Mouse (Mus musculus): ENCODE data around the gene Dazap2. TPM values are rescaled to one million over a fixed set of nuclear protein-coding genes. Genes with fewer than 3 reads are reported as not detected.

Gene Dazap2
- polyA plus RNA-seq, 1 experiment from 2014 or later: 301 TPM

Small RNA genes within 50 kb of the gene (microRNA-seq; reads per million reads assigned to microRNA genes)
- gene Mir6961: not detected

Other genes with a start within 250 kb of the Dazap2 start
- gene Gm5475, start 193.2 kb upstream of the Dazap2 start, polyA plus RNA-seq (2015; fragmentation: Nextera tagmentation; extraction: Ambion mirVana): 0.11 and 0.18 TPM in 2 replicates
- 40.7 and 47.2 TPM in 2 replicates for gene Slc11a2, start 190.3 kb upstream of the Dazap2 start, polyA plus RNA-seq (2015; fragmentation: Nextera tagmentation; extraction: Ambion mirVana)
- gene Letmd1, start 146.3 kb upstream of the Dazap2 start, polyA plus RNA-seq (2015; fragmentation: Nextera tagmentation; extraction: Ambion mirVana): 31.3 and 33.7 TPM in 2 replicates
- 5.8 and 5.9 TPM in 2 replicates for gene Csrnp2, start 119.9 kb upstream of the Dazap2 start, polyA plus RNA-seq (2015; fragmentation: Nextera tagmentation; extraction: Ambion mirVana)
- 13.5 and 13.8 TPM in 2 replicates for gene Tfcp2, start 63.3 kb upstream of the Dazap2 start, polyA plus RNA-seq (2015; fragmentation: Nextera tagmentation; extraction: Ambion mirVana)
- 3.1 and 3.2 TPM in 2 replicates for gene Pou6f1, start 15.4 kb upstream of the Dazap2 start, polyA plus RNA-seq (2015; fragmentation: Nextera tagmentation; extraction: Ambion mirVana)
- gene Smagp, start 21.6 kb downstream of the Dazap2 start, polyA plus RNA-seq (2015; fragmentation: Nextera tagmentation; extraction: Ambion mirVana): 47.9 and 51.3 TPM in 2 replicates
- gene Bin2, start 54.2 kb downstream of the Dazap2 start, polyA plus RNA-seq (2015; fragmentation: Nextera tagmentation; extraction: Ambion mirVana): 8.0 and 9.2 TPM in 2 replicates
- gene Cela1, start 72.6 kb downstream of the Dazap2 start, polyA plus RNA-seq (2015; fragmentation: Nextera tagmentation; extraction: Ambion mirVana): 180 and 240 TPM in 2 replicates
- gene Galnt6, start 114.0 kb downstream of the Dazap2 start, polyA plus RNA-seq (2015; fragmentation: Nextera tagmentation; extraction: Ambion mirVana): 7.6 and 8.8 TPM in 2 replicates
- 3.2 and 4.5 TPM in 2 replicates for gene Slc4a8, start 146.4 kb downstream of the Dazap2 start, polyA plus RNA-seq (2015; fragmentation: Nextera tagmentation; extraction: Ambion mirVana)